Mouse (Mus musculus) bone marrow, adult 2 months (tissue): Measurements from ENCODE around the gene Dram2. TPM values are rescaled to one million over a fixed set of nuclear protein-coding genes. Genes with fewer than 3 reads are reported as not detected.
A peak's percentile ranks its signal among the peaks of the same experiment; 100 is the strongest.

Experiments used
- H3K27ac ChIP-seq: fragments of 200-500 bp; 2 replicates; pipeline ENCODE4 v1.5.1; 2012; ENCODE audit warnings: low read depth, mild to moderate bottlenecking, control low read depth, inconsistent platforms, low read length; ENCODE audit not compliant: control insufficient read depth, poor library complexity, insufficient read depth
- H3K4me1 ChIP-seq: fragments of 200-500 bp; 2 replicates; pipeline ENCODE4 v1.6.1; 2011; ENCODE audit warnings: low read length; ENCODE audit not compliant: control insufficient read depth, insufficient read depth
- H3K4me3 ChIP-seq: fragments of 200-500 bp; replicated peaks from 2 replicates; pipeline ENCODE3; 2011; ENCODE audit warnings: mild to moderate bottlenecking, low read depth, low read length, control low read depth; ENCODE audit not compliant: control insufficient read depth
- CTCF ChIP-seq: fragments of 200-500 bp; IDR thresholded peaks from 2 replicates; pipeline ENCODE4 v1.5.1; 2011; ENCODE audit warnings: low read length, control low read depth; ENCODE audit not compliant: control insufficient read depth, insufficient read depth
- POLR2A ChIP-seq: fragments of 200-500 bp; IDR thresholded peaks from 2 replicates; pipeline ENCODE4 v1.6.1; 2011; ENCODE audit warnings: low read depth, mild to moderate bottlenecking, control low read depth, low read length, borderline replicate concordance; ENCODE audit not compliant: control insufficient read depth
- WGBS: fragments of 180-500 bp; shearing (Covaris S2); methylation state at CpG from one replicate; pipeline ENCODE4 v1.1.7; 2018; 5-methylcytosine and 5-hydroxymethylcytosine counted together
- polyA plus RNA-seq: library from polyadenylated mRNA; stranded (reverse); fragments of >200 nt; gene quantifications from 2 replicates; pipeline ENCODE4 v1.2.4, GENCODE M21; 2011; ENCODE audit warnings: low replicate concordance; ENCODE audit not compliant: missing spikeins, insufficient read depth, insufficient read length

Dram2 gene
- 7.3 and 8.9 TPM in 2 replicates for polyA plus RNA-seq

GRCm38 (mm10) chr3:106547171-106547923, at the start of gene Dram2, which contains the start of gene Cept1:
Gene Dram2 (plus strand): TSS chr3:106547798.
Gene Cept1 (minus strand): TSS chr3:106547802.
- Histone ChIP-seq H3K4me3 (peak within 1 kb of the TSS; percentile 84), H3K27ac (peak within 1 kb of the TSS; percentile 91), H3K4me1 (no peaks in the 10 kb centered on the region; the same call in 1 of the 2 replicates)
- WGBS = under 1% methylated on average over 63 of the region's 63 CpGs
- TF ChIP-seq POLR2A = peak; percentile 45; the same call in 1 of the 2 replicates
- no peak for TF ChIP-seq CTCF

- no peak overlapping the region for H3K4me3 ChIP-seq
- 81% methylated on average over 2 of the region's 2 CpGs for WGBS
- H3K27ac ChIP-seq = no peak overlapping the region
- peaks cover 2% of the 10 kb centered on the region; the same call in 1 of the 2 replicates for H3K4me1 ChIP-seq
- TF ChIP-seq CTCF (no peak), POLR2A (no peak)
These were observed 47.1 kb upstream of the Dram2 start for GRCm38 (mm10) chr3:106500510-106500909.

GRCm38 (mm10) chr3:106502892-106503291, 44.7 kb upstream of the Dram2 start:
- H3K4me3 ChIP-seq = no peak overlapping the region
- H3K4me1 ChIP-seq = no peaks in the 10 kb centered on the region
- no peak overlapping the region for H3K27ac ChIP-seq
- TF ChIP-seq CTCF (no peak), POLR2A (no peak)
- 73% methylated on average over 2 of the region's 2 CpGs for WGBS

- Histone ChIP-seq H3K4me3 (no peak overlapping the region), H3K27ac (no peak overlapping the region), H3K4me1 (no peaks in the 10 kb centered on the region)
- 76% methylated on average over 1 of the region's 1 CpGs for WGBS
- no peak for TF ChIP-seq CTCF
- TF ChIP-seq POLR2A = no peak
These were observed 36.9 kb upstream of the Dram2 start for GRCm38 (mm10) chr3:106510669-106511068.

- H3K27ac ChIP-seq = no peak overlapping the region
- TF ChIP-seq CTCF (no peak), POLR2A (no peak)
- H3K4me3 ChIP-seq = no peak overlapping the region
- H3K4me1 ChIP-seq = no peaks in the 10 kb centered on the region
- 91% methylated on average over 6 of the region's 6 CpGs for WGBS
These were observed 32.6 kb upstream of the Dram2 start for GRCm38 (mm10) chr3:106515016-106515415.

GRCm38 (mm10) chr3:106522730-106523129, 24.9 kb upstream of the Dram2 start:
- TF ChIP-seq CTCF = no peak
- no peak for TF ChIP-seq POLR2A
- Histone ChIP-seq H3K27ac (no peak overlapping the region), H3K4me1 (no peaks in the 10 kb centered on the region), H3K4me3 (no peak overlapping the region)
- WGBS = 94% methylated on average over 1 of the region's 1 CpGs

- Histone ChIP-seq H3K27ac (no peak overlapping the region), H3K4me3 (no peak overlapping the region), H3K4me1 (no peaks in the 10 kb centered on the region; the same call in 1 of the 2 replicates)
- TF ChIP-seq CTCF (no peak), POLR2A (no peak)
- 84% methylated on average over 2 of the region's 2 CpGs for WGBS
These were observed 21.2 kb upstream of the Dram2 start for GRCm38 (mm10) chr3:106526411-106526810.

- Histone ChIP-seq H3K4me3 (no peak overlapping the region), H3K4me1 (no peaks in the 10 kb centered on the region; the same call in 1 of the 2 replicates), H3K27ac (no peak overlapping the region)
- WGBS = 90% methylated on average over 2 of the region's 2 CpGs
- TF ChIP-seq CTCF (no peak), POLR2A (no peak)
These were observed 19.6 kb upstream of the Dram2 start for GRCm38 (mm10) chr3:106528032-106528431.

GRCm38 (mm10) chr3:106533277-106533676, 14.3 kb upstream of the Dram2 start:
- Histone ChIP-seq H3K4me3 (no peak overlapping the region), H3K4me1 (no peaks in the 10 kb centered on the region; the same call in none of the 2 replicates), H3K27ac (no peak overlapping the region)
- TF ChIP-seq CTCF (no peak), POLR2A (no peak)
- WGBS = 61% methylated on average over 2 of the region's 2 CpGs
